Mouse (Mus musculus) intestine, embryonic 14.5 days (tissue): ENCODE data around the gene Igfbp5. TPM values are rescaled to one million over a fixed set of nuclear protein-coding genes. Genes with fewer than 3 reads are reported as not detected.

ENCODE experiments used
- ATAC-seq: fragments of 200-750 bp; cut with Nextera tagmentation; replicated peaks from 2 replicates; pipeline ENCODE4 v1.8.0; 2017; ENCODE audit warnings: low read depth, moderate number of reproducible peaks, moderate TSS enrichment, moderate library complexity; ENCODE audit not compliant: low FRiP score, low TSS enrichment
- DNase-seq: peaks from one replicate; pipeline ENCODE4 v3.0.0-alpha.2; 2018; ENCODE audit warnings: low spot score
- H3K27ac ChIP-seq: fragments of 300-500 bp; sonication (generic); 2 replicates; pipeline ENCODE4 v1.5.1; 2014; ENCODE audit warnings: low read depth, mild to moderate bottlenecking, control low read depth
- H3K27me3 ChIP-seq: fragments of 300-500 bp; sonication (generic); replicated peaks from 2 replicates; pipeline ENCODE4 v1.6.1; 2014; ENCODE audit warnings: low read length, control low read depth; ENCODE audit not compliant: control insufficient read depth, insufficient read depth
- H3K36me3 ChIP-seq: fragments of 300-500 bp; sonication (generic); 2 replicates; pipeline ENCODE4 v1.6.1; 2014; ENCODE audit warnings: low read length, control low read depth; ENCODE audit not compliant: control insufficient read depth, insufficient read depth
- H3K4me1 ChIP-seq: fragments of 300-500 bp; sonication (generic); replicated peaks from 2 replicates; pipeline ENCODE4 v1.6.1; 2014; ENCODE audit warnings: low read length, control low read depth, mixed read lengths; ENCODE audit not compliant: control insufficient read depth, insufficient read depth
- H3K4me2 ChIP-seq: fragments of 300-500 bp; sonication (generic); 2 replicates; pipeline ENCODE4 v1.6.1; 2014; ENCODE audit warnings: low read length
- H3K4me3 ChIP-seq: fragments of 300-500 bp; sonication (generic); 2 replicates; pipeline ENCODE4 v1.5.1; 2014; ENCODE audit warnings: low read depth, low read length, control low read depth, mixed read lengths
- H3K9ac ChIP-seq: fragments of 300-500 bp; sonication (generic); 2 replicates; pipeline ENCODE4 v1.6.1; 2014; ENCODE audit warnings: mild to moderate bottlenecking, low read length
- H3K9me3 ChIP-seq: fragments of 300-500 bp; sonication (generic); 2 replicates; pipeline ENCODE4 v1.6.1; 2016; ENCODE audit warnings: low read length, control low read depth; ENCODE audit not compliant: control insufficient read depth
- WGBS: fragments of 180-500 bp; shearing (Covaris S2); extraction: QIAGEN DNeasy Blood & Tissue Kit; methylation state at CpG from one replicate; pipeline ENCODE4 v1.1.7; 2014; 5-methylcytosine and 5-hydroxymethylcytosine counted together
- polyA plus RNA-seq: library from polyadenylated mRNA; unstranded; fragments of >200 nt; fragmentation: Nextera tagmentation; extraction: Ambion mirVana; gene quantifications from 2 replicates; pipeline ENCODE4 v1.2.1, GENCODE M21; 2014

The Igfbp5 gene
- polyA plus RNA-seq, 1 experiment from 2014 or later, result 46.2 TPM

DNA sequence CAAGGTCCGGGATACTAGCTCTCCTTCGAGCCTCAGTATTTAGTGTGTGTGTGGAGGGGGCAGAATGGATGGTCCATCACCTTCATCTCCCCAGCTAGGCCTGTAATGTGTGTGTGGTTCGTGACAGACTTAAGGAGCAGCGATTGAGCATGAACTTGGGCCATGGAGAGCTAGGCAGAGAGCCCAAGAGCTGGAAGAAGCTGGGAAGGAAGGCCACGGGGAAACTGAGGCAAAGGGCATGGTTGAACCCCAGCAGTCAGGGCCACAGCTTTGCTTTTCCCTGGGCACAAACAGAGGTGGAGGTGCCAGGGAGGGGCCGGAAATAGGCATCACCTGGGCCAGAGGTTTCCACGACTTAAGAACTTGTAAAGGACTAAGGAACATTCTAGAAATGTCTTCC is 17.5 kb downstream of the Igfbp5 start:
- Histone ChIP-seq H3K27me3 (no peaks in the 10 kb centered on the region), H3K27ac (no peak overlapping the region), H3K9me3 (no peaks in the 10 kb centered on the region), H3K9ac (no peak overlapping the region), H3K4me3 (no peak overlapping the region), H3K36me3 (peaks cover 42% of the 10 kb centered on the region), H3K4me2 (no peak overlapping the region), H3K4me1 (no peaks in the 10 kb centered on the region)
- 78% methylated on average over 7 of the region's 7 CpGs for WGBS
- DNase-seq (no peak), ATAC-seq (no peak)

DNA sequence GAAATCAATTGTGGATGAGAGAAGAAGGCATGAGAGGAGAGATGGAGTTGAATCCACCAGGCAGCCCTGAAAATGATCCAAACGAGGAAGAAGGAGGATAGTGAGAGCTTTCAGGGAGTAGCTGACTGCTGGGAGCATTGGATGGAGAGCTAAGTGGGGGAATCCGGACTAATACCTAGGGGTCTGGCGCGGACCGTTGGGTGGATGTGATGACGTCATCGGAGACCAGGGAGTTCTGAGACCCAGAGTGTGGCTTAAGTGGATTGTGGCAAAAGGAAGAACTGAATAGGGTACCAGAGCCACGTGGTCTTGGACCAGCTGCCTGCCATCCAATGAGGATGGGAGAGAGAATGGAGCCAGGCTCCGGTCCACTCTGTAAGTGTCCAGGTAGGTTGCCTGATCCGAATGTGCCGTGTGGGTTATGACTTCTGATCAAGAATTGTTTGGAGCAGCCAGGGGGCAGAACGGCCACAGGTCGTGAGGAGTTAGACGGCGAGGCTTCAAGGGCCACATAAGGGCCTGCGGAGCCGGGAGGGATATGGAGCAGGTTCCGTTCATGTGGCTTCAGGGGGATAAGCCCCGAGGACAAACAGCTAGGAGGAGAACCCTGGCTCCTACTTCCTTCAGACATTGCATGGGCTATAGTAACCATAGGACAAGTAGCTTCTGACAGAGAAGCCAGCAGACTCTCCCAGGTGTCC is 18.3 kb downstream of the Igfbp5 start:
- no peak for DNase-seq
- no peak overlapping the region for H3K4me2 ChIP-seq
- no peak overlapping the region for H3K9ac ChIP-seq
- WGBS, result 79% methylated on average over 19 of the region's 19 CpGs
- no peaks in the 10 kb centered on the region for H3K4me1 ChIP-seq
- H3K27ac ChIP-seq, result no peak overlapping the region
- no peak overlapping the region for H3K4me3 ChIP-seq
- peaks cover 38% of the 10 kb centered on the region for H3K36me3 ChIP-seq
- H3K27me3 ChIP-seq, result no peaks in the 10 kb centered on the region
- H3K9me3 ChIP-seq, result no peaks in the 10 kb centered on the region
- ATAC-seq, result 0 out of 2 replicates have a peak, but pooled peaks have one; percentile 25

- Histone ChIP-seq H3K4me1 (no peaks in the 10 kb centered on the region), H3K4me2 (no peak overlapping the region), H3K9me3 (no peaks in the 10 kb centered on the region), H3K4me3 (no peak overlapping the region), H3K27me3 (no peaks in the 10 kb centered on the region), H3K27ac (no peak overlapping the region), H3K9ac (no peak overlapping the region), H3K36me3 (peaks cover 36% of the 10 kb centered on the region)
- DNase-seq, result no peak
- no peak for ATAC-seq
- WGBS, result 88% methylated on average over 10 of the region's 10 CpGs
These were observed 19.0 kb downstream of the Igfbp5 start for GRCm38 (mm10) chr1:72855729-72856128.

DNA sequence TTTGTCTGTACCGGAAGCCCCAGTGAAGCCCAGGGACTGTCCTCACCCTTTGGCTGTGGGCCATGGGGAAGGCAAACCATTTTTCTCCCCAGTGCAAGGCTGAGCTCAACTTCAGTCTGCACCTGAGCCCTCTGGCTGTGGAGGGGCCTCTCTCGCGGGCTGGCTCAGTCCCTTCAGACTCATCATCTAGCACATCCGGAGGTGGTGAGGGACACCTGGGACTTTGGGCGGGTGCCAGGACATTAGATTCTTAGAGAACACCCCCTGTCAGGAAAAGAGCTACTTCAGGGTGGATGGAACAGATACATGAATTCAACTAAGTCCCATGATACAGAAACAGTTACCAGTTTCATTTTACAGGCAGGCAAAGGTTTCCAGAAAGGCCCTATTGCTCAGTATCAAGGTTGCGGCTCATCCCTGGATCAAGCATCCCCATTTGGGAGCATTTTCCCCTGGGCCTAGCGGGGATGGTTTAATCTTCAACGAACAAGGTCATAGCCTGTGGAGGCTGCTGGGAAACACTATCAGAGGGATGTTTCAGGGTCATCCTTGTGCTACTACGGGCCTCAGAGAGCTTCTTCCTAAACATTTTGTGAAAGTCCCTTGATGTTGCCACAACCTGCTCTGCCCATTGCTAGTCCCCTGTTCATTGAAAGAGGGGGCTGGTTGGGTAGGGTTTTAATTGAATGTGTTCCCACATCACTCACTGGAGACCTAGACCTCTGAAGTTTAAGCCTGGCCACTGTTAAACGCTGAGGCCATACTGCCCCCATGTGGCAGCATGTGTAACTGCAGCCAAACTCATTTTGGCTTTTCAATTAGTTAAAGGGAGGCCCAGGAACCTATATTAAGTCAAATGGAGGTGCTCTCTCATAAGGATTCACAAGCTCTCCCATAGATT is 20.1 kb downstream of the Igfbp5 start:
- DNase-seq (peak; percentile 84), ATAC-seq (0 out of 2 replicates have a peak, but pooled peaks have one; percentile 14)
- H3K4me2 ChIP-seq, result no peak overlapping the region
- WGBS, result 46% methylated on average over 10 of the region's 10 CpGs
- H3K9me3 ChIP-seq, result no peaks in the 10 kb centered on the region
- no peaks in the 10 kb centered on the region for H3K4me1 ChIP-seq
- no peak overlapping the region for H3K27ac ChIP-seq
- no peaks in the 10 kb centered on the region for H3K27me3 ChIP-seq
- no peak overlapping the region for H3K4me3 ChIP-seq
- H3K9ac ChIP-seq, result no peak overlapping the region
- peaks cover 27% of the 10 kb centered on the region for H3K36me3 ChIP-seq

- no peak overlapping the region for H3K27ac ChIP-seq
- WGBS, result 80% methylated on average over 1 of the region's 1 CpGs
- H3K4me1 ChIP-seq, result no peaks in the 10 kb centered on the region
- DNase-seq (no peak), ATAC-seq (no peak)
- no peaks in the 10 kb centered on the region for H3K27me3 ChIP-seq
- no peak overlapping the region for H3K4me2 ChIP-seq
- peaks cover 23% of the 10 kb centered on the region for H3K36me3 ChIP-seq
- H3K9me3 ChIP-seq, result no peaks in the 10 kb centered on the region
- H3K9ac ChIP-seq, result no peak overlapping the region
- no peak overlapping the region for H3K4me3 ChIP-seq
These were observed 20.9 kb downstream of the Igfbp5 start for GRCm38 (mm10) chr1:72853759-72854158.

GRCm38 (mm10) chr1:72849037-72849436 is 25.6 kb downstream of the Igfbp5 start:
- no peaks in the 10 kb centered on the region for H3K27me3 ChIP-seq
- DNase-seq, result no peak
- H3K4me2 ChIP-seq, result no peak overlapping the region
- ATAC-seq, result no peak
- 89% methylated on average over 8 of the region's 8 CpGs for WGBS
- no peaks in the 10 kb centered on the region for H3K9me3 ChIP-seq
- H3K9ac ChIP-seq, result no peak overlapping the region
- H3K4me1 ChIP-seq, result no peaks in the 10 kb centered on the region
- no peak overlapping the region for H3K27ac ChIP-seq
- peaks cover 14% of the 10 kb centered on the region; the same call in 1 of the 2 replicates for H3K36me3 ChIP-seq
- no peak overlapping the region for H3K4me3 ChIP-seq

DNA sequence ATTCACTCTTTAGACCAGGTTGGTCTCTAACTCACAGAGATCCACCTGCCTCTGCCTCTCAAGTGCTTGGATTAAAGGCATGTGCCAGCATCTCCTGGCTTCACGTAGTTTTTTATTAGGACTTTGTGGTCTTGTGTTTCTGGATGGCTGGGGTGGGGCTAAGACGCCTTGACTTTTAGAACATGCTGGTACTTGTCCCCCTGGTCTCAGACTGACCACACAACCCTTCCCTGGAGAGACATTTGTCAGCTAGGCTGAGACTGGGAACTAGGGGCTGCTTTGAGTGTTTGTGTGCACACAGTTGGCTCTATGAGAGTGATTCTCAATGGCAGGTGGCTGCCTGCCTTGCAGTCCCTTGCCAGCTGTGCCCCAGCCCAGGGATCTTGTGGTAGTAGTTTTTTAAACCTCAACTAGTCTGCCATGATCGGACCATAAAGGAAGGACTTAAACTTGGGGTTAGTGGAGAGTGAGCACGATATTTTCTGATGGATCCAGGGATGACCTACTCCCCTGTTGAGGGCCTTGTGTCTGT is 26.8 kb downstream of the Igfbp5 start:
- 88% methylated on average over 4 of the region's 4 CpGs for WGBS
- no peak overlapping the region for H3K4me2 ChIP-seq
- no peak overlapping the region for H3K4me3 ChIP-seq
- no peak for ATAC-seq
- no peaks in the 10 kb centered on the region for H3K27me3 ChIP-seq
- no peak overlapping the region for H3K27ac ChIP-seq
- H3K9ac ChIP-seq, result no peak overlapping the region
- DNase-seq, result no peak
- H3K36me3 ChIP-seq, result peaks cover 14% of the 10 kb centered on the region; the same call in 1 of the 2 replicates
- no peaks in the 10 kb centered on the region for H3K4me1 ChIP-seq
- H3K9me3 ChIP-seq, result no peaks in the 10 kb centered on the region

GRCm38 (mm10) chr1:72844675-72845074 is 30.0 kb downstream of the Igfbp5 start:
- no peak for ATAC-seq
- 91% methylated on average over 6 of the region's 6 CpGs for WGBS

More at GRCm38 (mm10) chr1:72844675-72845074, 30.0 kb downstream of the Igfbp5 start:
- H3K36me3 ChIP-seq, result peaks cover 8% of the 10 kb centered on the region; the same call in 1 of the 2 replicates
- H3K9me3 ChIP-seq, result no peaks in the 10 kb centered on the region
- DNase-seq, result no peak
- H3K27me3 ChIP-seq, result no peaks in the 10 kb centered on the region
- H3K4me3 ChIP-seq, result no peak overlapping the region
- H3K9ac ChIP-seq, result no peak overlapping the region
- H3K4me1 ChIP-seq, result no peaks in the 10 kb centered on the region
- no peak overlapping the region for H3K4me2 ChIP-seq
- H3K27ac ChIP-seq, result no peak overlapping the region
